Mouse (Mus musculus) retina, embryonic 14.5 days (tissue): Measurements from ENCODE around the gene Btg2.

Source experiments
- DNase-seq: peaks from one replicate; pipeline ENCODE4 v3.0.0-alpha.2; 2015; ENCODE audit warnings: low spot score

The Btg2 gene

GRCm38 (mm10) chr1:134097956-134098725, 19.2 kb upstream of the Btg2 start:
- peak; percentile 44 for DNase-seq

- no peak for DNase-seq
Observed at GRCm38 (mm10) chr1:134097080-134097855, 18.3 kb upstream of the Btg2 start.

DNA sequence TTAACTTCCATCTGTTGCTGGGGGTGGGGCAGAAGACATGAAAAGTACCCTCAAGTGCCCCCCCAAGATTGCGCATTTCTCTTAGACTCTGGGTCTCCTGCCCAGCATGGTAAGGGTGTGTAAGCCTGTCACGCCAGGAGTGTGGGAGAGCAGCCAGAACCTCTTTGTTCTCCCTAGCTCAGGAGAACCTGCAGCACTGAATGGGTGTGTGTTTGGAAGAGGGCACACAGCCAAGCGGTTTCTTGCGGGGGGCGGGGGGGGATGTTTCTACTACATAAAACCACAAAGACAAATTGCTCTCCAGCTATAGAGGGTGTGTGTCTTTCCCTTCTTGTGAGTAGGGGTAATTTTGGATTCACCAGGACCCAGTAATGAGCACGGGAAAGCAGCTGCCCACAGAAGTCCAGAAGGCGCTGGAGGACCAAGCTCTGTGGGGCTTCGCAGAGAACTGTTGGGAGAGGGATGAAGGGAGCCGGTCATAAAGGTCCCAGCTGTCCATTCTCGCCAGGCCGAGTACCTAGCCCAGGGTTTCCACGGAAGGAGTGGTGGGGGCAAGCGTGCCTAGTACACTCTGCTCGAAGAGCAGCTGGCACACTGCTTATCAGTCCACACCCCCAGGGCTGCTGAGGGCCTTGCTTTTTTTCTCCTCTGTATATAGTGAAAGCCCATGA, 17.5 kb upstream of the Btg2 start:
- DNase-seq, result peak; percentile 47

- DNase-seq, result no peak
Observed at GRCm38 (mm10) chr1:134095721-134096120, 16.8 kb upstream of the Btg2 start.

- no peak for DNase-seq
Observed at GRCm38 (mm10) chr1:134095033-134095612, 16.2 kb upstream of the Btg2 start.

DNA sequence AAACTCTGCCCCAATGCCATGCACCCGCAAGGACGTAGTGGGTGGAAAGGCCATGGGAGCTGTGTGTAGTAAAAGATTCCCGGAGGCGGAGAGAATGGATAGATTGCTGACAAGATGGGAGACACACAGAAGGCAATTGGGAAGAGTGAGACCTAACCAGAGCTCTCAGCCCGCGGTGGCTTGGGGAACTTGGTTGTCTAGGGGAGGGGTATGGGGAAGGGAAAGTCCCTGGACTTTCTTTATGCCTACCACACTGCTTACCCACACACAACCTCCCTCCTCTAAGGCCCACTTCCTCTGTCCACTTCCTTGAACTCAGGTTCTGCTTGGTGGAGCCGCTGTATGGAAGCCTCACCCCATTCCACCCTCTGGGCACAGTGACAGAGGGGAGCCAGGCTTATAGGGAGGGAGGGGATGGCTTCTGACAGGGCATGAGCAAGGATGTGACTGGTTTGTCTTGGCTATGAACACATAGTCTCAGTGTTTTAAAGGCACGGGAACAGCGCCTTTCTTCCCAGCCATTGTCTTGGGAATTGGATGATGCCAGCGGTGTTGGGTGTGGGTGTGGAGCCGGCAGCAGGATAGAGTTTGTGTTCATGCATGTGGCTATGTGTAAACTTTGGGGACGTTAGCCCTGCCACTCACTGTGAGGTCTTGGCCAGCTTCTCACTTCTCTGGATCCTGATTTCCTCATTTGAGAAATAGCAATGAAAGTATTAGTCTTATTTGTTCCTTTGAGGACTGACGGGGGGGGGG, 15.0 kb upstream of the Btg2 start:
- no peak for DNase-seq

DNA sequence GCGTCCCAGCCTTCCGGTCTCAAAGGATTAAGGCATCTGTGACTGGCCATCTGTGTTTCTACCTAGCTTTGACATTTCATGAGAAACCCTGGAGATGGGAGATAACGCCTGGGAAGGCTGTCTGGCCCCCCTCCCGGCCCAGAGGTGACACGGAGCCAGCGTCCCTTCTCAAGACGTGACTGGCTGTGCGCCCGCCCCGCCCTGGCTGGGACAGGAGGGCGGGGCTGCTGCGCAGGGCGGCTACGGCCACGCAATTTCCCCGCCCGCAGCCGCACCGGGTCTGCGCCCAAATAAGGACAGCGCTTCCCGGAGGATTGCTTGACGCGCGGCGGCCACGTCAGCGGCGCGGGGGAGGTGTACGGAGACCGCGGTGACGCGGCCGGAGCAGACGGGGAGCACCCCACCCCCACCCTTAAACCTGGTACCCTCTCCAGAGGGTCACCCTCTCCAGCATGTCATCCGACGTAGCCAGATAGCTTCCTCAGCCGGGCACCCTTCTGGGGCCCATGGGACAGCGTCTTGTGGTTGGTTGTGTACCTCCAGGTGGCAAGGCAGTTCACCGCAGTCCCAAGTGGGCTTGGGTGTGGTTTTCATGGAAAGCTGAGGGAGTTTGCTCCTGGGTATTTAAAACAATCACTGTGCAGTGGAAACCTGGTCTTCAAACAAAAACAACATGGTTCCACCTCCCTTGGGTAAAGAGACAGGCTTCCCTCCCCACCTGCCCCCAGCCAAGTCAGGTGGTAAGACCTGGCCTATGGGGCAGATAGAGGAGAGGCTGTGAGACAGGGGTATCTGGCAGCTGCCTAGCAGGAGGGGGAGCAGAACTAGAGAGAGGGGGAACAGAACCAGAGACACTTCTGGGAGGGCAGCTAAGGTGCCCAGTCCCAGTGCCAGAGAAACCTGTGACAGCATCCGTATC, 14.2 kb upstream of the Btg2 start:
- peak; percentile 83 for DNase-seq

GRCm38 (mm10) chr1:134092368-134092767, 13.4 kb upstream of the Btg2 start:
- DNase-seq, result no peak

DNA sequence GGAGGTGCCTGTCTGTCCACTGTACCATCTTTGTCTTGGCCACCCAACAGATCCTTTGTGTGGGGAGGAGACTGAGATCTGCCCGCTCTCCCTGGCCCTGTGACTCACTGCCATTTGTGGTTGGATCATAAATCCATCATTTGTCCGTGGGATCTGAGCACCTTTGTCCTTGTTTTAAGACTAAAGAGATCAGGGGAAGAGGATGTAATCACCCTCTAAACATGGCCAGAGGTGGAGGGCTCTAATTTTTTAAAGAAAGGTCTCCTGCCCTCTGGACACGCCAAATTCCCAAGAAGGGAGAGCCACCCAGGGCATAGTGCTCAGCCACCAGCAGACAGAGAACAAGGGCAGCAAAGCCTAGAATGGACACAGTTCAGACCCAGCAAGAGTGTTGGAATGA, 12.9 kb upstream of the Btg2 start:
- no peak for DNase-seq

- DNase-seq, result no peak
Observed at GRCm38 (mm10) chr1:134089074-134089473, 10.2 kb upstream of the Btg2 start.

GRCm38 (mm10) chr1:134086811-134087398, 8.0 kb upstream of the Btg2 start:
- DNase-seq, result no peak

- DNase-seq, result no peak
Observed at GRCm38 (mm10) chr1:134086017-134086416, 7.1 kb upstream of the Btg2 start.

- DNase-seq, result no peak
Observed at GRCm38 (mm10) chr1:134084128-134084527, 5.2 kb upstream of the Btg2 start.

- DNase-seq, result no peak
Observed at GRCm38 (mm10) chr1:134083676-134084075, 4.8 kb upstream of the Btg2 start.

GRCm38 (mm10) chr1:134082987-134083516, 4.1 kb upstream of the Btg2 start:
- DNase-seq, result no peak

- no peak for DNase-seq
Observed at GRCm38 (mm10) chr1:134080881-134081450, 2.0 kb upstream of the Btg2 start.

DNA sequence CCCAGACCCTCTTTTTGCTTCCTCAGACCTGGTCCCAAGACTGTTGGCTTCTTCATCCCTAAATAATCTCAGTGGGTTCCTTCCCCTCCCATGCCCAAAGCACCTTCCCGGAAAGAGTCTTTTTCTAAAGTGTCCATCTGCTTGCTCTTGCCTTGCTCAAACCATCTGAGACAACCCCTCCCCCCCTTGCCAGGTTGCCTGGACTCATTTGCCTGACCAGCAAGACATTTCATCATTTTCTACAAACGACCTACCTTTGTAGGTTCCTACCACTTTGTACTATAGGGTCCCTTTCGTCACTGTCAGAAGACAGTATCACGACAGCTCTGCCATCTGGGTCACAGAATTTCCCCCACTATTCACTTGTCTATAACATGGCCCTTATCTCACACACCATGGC, 1.5 kb upstream of the Btg2 start:
- no peak for DNase-seq

DNA sequence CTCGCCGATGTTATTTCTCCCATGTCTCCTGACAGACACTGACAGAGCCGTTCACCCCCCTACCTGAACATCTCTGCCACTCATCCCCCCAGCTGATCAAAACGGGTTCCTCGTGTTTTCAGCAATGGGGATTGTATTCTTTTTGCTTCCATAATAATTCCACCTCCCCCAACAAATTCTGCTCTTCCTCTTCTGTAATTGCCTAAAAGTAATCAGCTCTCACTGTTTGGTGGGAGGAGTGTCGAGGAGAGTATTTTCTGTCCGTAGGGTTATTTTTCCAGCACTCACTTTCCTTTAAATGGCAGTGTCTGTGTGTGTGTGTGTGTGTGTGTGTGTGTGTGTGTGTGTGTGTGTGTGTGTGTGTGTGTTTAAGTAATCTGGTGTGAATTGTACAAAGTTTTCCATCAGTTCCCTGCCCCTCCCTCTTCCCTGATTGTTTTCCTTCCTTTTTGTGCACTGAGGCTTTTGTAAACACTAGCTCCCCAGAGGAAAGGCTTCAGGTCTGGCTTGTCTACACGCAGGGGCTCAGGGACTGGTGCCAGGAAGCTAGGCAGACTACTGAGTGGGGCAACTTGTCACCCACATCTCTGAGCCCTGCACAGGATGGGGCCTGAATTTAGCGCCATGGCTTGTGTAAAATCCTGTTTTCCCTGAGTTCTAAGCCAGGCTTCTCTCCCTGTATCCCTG, 700 bp upstream of the Btg2 start:
- DNase-seq, result no peak
